Mouse (Mus musculus) limb, embryonic 14.5 days (tissue): ENCODE measurements around the gene Scamp4. TPM values are rescaled to one million over a fixed set of nuclear protein-coding genes. Genes with fewer than 3 reads are reported as not detected.
A peak's percentile ranks its signal among the peaks of the same experiment; 100 is the strongest.

Source experiments
- ATAC-seq: fragments of 200-750 bp; cut with Nextera tagmentation; 2 replicates; pipeline ENCODE4 v1.8.0; 2017; ENCODE audit warnings: low read depth, moderate number of reproducible peaks, moderate TSS enrichment; ENCODE audit not compliant: low FRiP score
- DNase-seq: peaks from one replicate; pipeline ENCODE4 v3.0.0-alpha.2; 2015; ENCODE audit warnings: low spot score
- H3K27ac ChIP-seq: fragments of 300-500 bp; sonication (generic); replicated peaks from 2 replicates; pipeline ENCODE4 v1.5.1; 2014; ENCODE audit warnings: low read depth, mild to moderate bottlenecking, low read length, moderate library complexity, mixed read lengths
- H3K27me3 ChIP-seq: fragments of 300-500 bp; sonication (generic); 2 replicates; pipeline ENCODE4 v1.6.1; 2014; ENCODE audit warnings: low read length, mixed read lengths; ENCODE audit not compliant: control insufficient read depth, insufficient read depth
- H3K36me3 ChIP-seq: fragments of 300-500 bp; sonication (generic); 2 replicates; pipeline ENCODE4 v1.6.1; 2014; ENCODE audit warnings: mild to moderate bottlenecking, low read length, moderate library complexity, mixed read lengths; ENCODE audit not compliant: control insufficient read depth, insufficient read depth
- H3K4me1 ChIP-seq: fragments of 300-500 bp; sonication (generic); 2 replicates; pipeline ENCODE4 v1.6.1; 2014; ENCODE audit warnings: antibody characterized with exemption, low read length, mixed read lengths; ENCODE audit not compliant: control insufficient read depth, insufficient read depth
- H3K4me2 ChIP-seq: fragments of 300-500 bp; sonication (generic); replicated peaks from 2 replicates; pipeline ENCODE4 v1.6.1; 2014; ENCODE audit warnings: low read depth, mild to moderate bottlenecking, low read length, moderate library complexity; ENCODE audit not compliant: severe bottlenecking
- H3K4me3 ChIP-seq: fragments of 300-500 bp; sonication (generic); replicated peaks from 2 replicates; pipeline ENCODE4 v1.5.1; 2014; ENCODE audit warnings: low read length
- H3K9ac ChIP-seq: fragments of 300-500 bp; sonication (generic); 2 replicates; pipeline ENCODE4 v1.6.1; 2014; ENCODE audit warnings: mild to moderate bottlenecking, low read depth, low read length, moderate library complexity; ENCODE audit not compliant: severe bottlenecking
- H3K9me3 ChIP-seq: fragments of 300-500 bp; sonication (generic); 2 replicates; pipeline ENCODE4 v1.6.1; 2016; ENCODE audit warnings: low read length; ENCODE audit not compliant: control insufficient read depth
- POLR2A ChIP-seq: fragments of 200-500 bp; IDR thresholded peaks from 2 replicates; pipeline ENCODE4 v1.8.0; 2012; ENCODE audit warnings: inconsistent platforms, mild to moderate bottlenecking, moderate library complexity, borderline replicate concordance; ENCODE audit not compliant: insufficient read depth, insufficient read length; ENCODE audit errors: extremely low read depth
- WGBS: fragments of 180-500 bp; shearing (Covaris S2); extraction: QIAGEN DNeasy Blood & Tissue Kit; methylation state at CpG from one replicate; pipeline ENCODE4 v1.1.7; 2014; 5-methylcytosine and 5-hydroxymethylcytosine counted together
- polyA plus RNA-seq, 2 experiments: library from polyadenylated mRNA; depleted of rRNA in 1 of 2; stranded (reverse) in 1 of 2; unstranded in 1 of 2; fragments of >200 nt; fragmentation: Nextera tagmentation in 1 of 2; extraction: Ambion mirVana in 1 of 2; gene quantifications; 2 replicates each; pipeline versions ENCODE4 v1.2.1 to v1.2.3; 2012 to 2014

Gene Scamp4
- polyA plus RNA-seq, 2 experiments = 83.1 to 91.4 TPM

GRCm38 (mm10) chr10:80583047-80583446 lies 19.6 kb upstream of the Scamp4 start:
- no peak overlapping the region for H3K4me2 ChIP-seq
- 87% methylated on average over 5 of the region's 5 CpGs for WGBS
- H3K27me3 ChIP-seq = no peaks in the 10 kb centered on the region
- H3K9me3 ChIP-seq = no peaks in the 10 kb centered on the region
- ATAC-seq = no peak
- H3K9ac ChIP-seq = no peak overlapping the region
- H3K4me3 ChIP-seq = no peak overlapping the region
- H3K4me1 ChIP-seq = peaks cover 10% of the 10 kb centered on the region; the same call in 1 of the 2 replicates
- no peak for TF ChIP-seq POLR2A
- DNase-seq = no peak
- no peak overlapping the region for H3K27ac ChIP-seq
- peaks cover 41% of the 10 kb centered on the region for H3K36me3 ChIP-seq

GRCm38 (mm10) chr10:80584045-80584488 lies 18.6 kb upstream of the Scamp4 start:
- no peak for TF ChIP-seq POLR2A
- 65% methylated on average over 12 of the region's 12 CpGs for whole genome bisulfite sequencing
- Histone ChIP-seq H3K4me3 (no peak overlapping the region), H3K27me3 (no peaks in the 10 kb centered on the region), H3K4me2 (no peak overlapping the region), H3K4me1 (peaks cover 11% of the 10 kb centered on the region), H3K9ac (no peak overlapping the region), H3K9me3 (no peaks in the 10 kb centered on the region), H3K36me3 (peaks cover 41% of the 10 kb centered on the region), H3K27ac (no peak overlapping the region)
- ATAC-seq (no peak), DNase-seq (no peak)

- no peak for TF ChIP-seq POLR2A
- Histone ChIP-seq H3K4me2 (no peak overlapping the region), H3K27ac (0 out of 2 replicates have a peak overlapping the region, but pooled peaks have one; percentile 7), H3K36me3 (peaks cover 41% of the 10 kb centered on the region), H3K27me3 (no peaks in the 10 kb centered on the region), H3K4me1 (peaks cover 13% of the 10 kb centered on the region), H3K4me3 (no peak overlapping the region), H3K9ac (no peak overlapping the region), H3K9me3 (no peaks in the 10 kb centered on the region)
- DNase-seq = no peak
- ATAC-seq = no peak
- 81% methylated on average over 12 of the region's 12 CpGs for WGBS
Observed at GRCm38 (mm10) chr10:80584642-80585552, 17.8 kb upstream of the Scamp4 start.

GRCm38 (mm10) chr10:80585581-80585980 lies 17.1 kb upstream of the Scamp4 start:
- Histone ChIP-seq H3K36me3 (peaks cover 41% of the 10 kb centered on the region), H3K27ac (no peak overlapping the region)
- no peak for ATAC-seq

GRCm38 (mm10) chr10:80586407-80587304 lies 16.0 kb upstream of the Scamp4 start:
- Histone ChIP-seq H3K4me1 (peaks cover 16% of the 10 kb centered on the region), H3K9me3 (no peaks in the 10 kb centered on the region), H3K27me3 (no peaks in the 10 kb centered on the region), H3K36me3 (peaks cover 38% of the 10 kb centered on the region), H3K4me3 (no peak overlapping the region), H3K9ac (peak overlapping the region; percentile 34; the same call in 1 of the 2 replicates), H3K4me2 (no peak overlapping the region; the same call in none of the 2 replicates), H3K27ac (peak overlapping the region; percentile 13; the same call in 1 of the 2 replicates)
- ATAC-seq = no peak
- no peak for DNase-seq
- TF ChIP-seq POLR2A = no peak
- WGBS = 93% methylated on average over 33 of the region's 51 CpGs

More at GRCm38 (mm10) chr10:80585581-80585980, 17.1 kb upstream of the Scamp4 start:
- no peak for TF ChIP-seq POLR2A
- peaks cover 15% of the 10 kb centered on the region for H3K4me1 ChIP-seq
- no peaks in the 10 kb centered on the region for H3K9me3 ChIP-seq
- 93% methylated on average over 8 of the region's 8 CpGs for WGBS
- DNase-seq = no peak
- H3K4me3 ChIP-seq = no peak overlapping the region
- no peaks in the 10 kb centered on the region for H3K27me3 ChIP-seq
- H3K4me2 ChIP-seq = no peak overlapping the region
- H3K9ac ChIP-seq = no peak overlapping the region
